Mouse (Mus musculus) mature B cell (primary cell): ENCODE measurements around the gene Gcn1l1.

Experiments
- in situ Hi-C: fragments of 300-500 bp; cut with MboI; formaldehyde crosslinking; loops from 2 replicates; pipeline ENCODE4 v1.14.3; 2019

The Gcn1l1 gene

DNA sequence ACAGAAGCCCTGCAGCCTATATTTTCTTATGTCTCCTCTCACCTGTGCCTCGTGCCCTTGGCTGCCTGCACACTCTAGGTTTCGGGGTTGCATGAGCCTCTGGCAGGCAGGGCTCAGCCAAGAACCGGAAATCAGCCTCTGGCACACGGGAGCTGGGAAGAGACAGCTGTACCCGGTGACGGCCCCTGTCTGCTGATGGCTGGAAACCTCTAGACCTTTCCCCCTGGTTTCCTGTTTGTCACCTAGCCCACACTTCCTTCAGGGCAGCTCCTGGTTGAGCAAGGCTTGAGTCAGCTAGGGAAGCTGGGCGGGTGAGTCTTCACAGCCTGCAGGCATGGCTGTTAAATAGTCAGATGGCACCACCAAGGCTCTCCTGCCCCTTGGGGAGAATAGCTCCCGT, 30.2 kb upstream of the Gcn1l1 start:
- in situ Hi-C loops, result no loop called here

DNA sequence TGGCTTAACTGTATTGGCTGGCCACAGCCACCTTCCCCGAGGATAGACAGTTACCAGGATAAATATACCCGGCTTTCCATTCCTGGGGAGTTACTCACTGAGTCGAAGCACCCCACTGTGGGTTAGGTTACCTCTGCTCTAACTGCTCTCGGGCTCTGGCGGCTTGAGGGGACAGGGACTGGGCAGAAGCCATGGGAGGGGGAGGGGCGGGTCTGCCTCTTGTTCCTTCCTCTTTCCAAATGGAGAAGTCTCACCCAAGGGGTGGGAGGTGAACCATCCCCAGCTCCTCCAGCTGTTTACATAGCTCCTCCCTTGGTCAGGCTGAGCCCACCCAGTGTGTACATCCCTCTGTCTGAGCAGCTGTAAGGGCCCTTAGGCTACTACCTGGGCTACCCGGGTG, 29.4 kb upstream of the Gcn1l1 start:
- in situ Hi-C loops, result no loop called here

- in situ Hi-C loops, result no loop called here
Observed at GRCm38 (mm10) chr5:115538017-115538692, 26.9 kb upstream of the Gcn1l1 start.

GRCm38 (mm10) chr5:115538693-115539043, 26.4 kb upstream of the Gcn1l1 start:
- in situ Hi-C loops, result no loop called here

- in situ Hi-C loops, result loop anchor here (5.0 kb wide), 1 partner anchor 41 kb away; no protein-coding TSS in a partner anchor
Observed at GRCm38 (mm10) chr5:115542635-115543384, 22.2 kb upstream of the Gcn1l1 start.

DNA sequence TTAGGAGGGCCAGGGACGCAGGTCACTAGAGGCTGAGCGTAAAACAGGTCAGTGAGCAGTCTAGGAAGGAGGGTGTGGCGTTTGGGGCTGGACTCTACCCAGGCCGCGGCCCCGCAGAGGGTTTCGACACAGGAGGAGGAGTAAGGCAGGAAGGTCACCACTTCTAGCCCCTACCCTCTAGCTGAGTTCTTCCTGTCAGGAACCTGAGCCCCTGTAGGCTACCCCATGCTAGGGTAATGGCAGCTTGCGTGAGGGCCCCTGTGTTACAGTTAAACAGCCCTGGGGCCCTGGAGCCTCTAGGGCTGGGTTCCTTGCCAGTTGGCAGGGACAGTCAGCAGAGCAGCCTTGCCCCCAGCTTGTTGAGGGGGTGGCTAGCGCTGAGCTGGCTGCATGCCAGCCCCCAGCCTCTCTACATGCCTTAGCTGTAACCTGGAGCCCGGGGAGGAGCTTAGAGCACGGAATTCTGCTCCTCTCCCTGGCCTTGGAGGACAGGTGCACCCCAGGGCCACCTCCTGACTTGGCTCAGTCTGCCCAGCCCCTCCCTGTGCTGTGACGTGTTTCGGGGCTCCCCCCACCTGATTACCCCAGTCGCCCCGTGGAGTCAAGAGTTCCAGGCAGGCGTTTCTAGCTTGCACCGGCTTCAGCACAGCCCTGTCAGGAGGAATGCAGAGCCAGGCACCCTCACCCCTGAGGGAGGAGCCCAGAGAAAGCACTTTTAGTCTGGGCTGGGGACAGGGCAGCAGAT, 21.4 kb upstream of the Gcn1l1 start:
- in situ Hi-C loops, result loop anchor here (5.0 kb wide), 1 partner anchor 41 kb away; no protein-coding TSS in a partner anchor

DNA sequence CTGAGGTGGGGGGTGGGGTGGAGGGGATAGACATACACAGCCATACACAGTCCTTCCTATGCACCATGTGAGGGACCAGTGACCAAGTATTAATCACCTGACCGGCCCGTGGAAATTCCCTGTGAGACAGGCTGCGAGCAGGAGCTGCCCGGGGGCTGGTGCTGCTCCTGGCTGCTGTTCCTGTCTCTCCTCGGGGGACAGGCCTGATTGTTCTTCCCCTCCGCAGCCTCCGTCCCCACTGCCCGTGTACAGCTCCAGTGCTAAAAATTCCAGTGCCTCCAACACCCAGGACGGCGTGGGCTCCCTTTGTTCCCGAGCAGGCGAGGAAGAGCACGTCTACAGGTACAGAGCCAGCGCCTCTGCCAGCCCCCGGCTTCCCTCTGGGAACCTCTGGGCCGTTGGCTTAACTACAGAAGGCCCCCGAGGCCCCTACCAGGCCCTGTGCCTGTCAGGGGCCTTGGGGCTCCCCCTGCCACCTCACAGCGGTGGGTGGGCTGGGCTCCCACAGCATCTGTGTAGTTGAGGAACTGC, 20.3 kb upstream of the Gcn1l1 start:
- in situ Hi-C loops, result loop anchor here (5.0 kb wide), 1 partner anchor 42 kb away; no protein-coding TSS in a partner anchor

GRCm38 (mm10) chr5:115545636-115546035, 19.4 kb upstream of the Gcn1l1 start:
- in situ Hi-C loops, result no loop called here

DNA sequence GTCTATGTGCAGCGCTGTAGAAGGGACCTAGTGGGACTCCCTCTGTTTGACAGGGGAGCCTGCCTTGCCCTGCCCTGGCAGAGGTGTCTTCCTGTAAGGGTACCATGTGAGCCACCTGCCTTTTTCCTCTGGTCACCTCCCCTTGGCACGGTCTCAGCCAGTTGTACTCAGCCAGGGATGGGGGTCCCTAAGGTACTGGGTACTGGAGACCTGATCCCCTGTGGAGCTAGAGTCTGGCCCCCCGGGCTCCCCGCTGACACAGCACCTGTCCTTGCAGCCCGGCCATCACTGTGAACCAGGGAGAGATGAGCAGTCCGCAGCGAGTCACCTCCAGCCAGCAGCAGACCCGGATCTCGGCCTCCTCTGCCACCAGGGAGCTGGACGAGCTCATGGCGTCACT, 18.5 kb upstream of the Gcn1l1 start:
- in situ Hi-C loops, result no loop called here

GRCm38 (mm10) chr5:115547014-115547413, 18.0 kb upstream of the Gcn1l1 start:
- in situ Hi-C loops, result no loop called here

DNA sequence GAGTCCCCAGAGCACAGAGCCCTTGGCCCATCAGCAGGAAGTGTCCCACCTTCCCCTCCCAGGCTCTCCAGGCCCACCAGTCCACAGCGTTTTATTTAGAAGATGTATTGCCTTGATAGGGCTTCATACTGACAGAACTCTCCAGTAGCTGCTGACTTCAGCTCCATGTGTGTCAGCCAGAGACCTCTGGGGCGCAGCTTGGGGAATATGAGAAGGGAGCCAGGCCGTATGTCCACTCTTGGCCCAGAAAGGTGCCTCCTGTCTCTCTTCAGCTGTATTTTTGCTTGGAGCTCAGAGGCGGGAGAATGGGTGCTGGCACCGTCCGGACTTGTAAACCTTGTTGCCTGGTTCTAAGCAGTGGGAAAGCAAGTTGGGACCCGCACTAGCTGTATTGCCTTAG, 17.6 kb upstream of the Gcn1l1 start:
- in situ Hi-C loops, result no loop called here

DNA sequence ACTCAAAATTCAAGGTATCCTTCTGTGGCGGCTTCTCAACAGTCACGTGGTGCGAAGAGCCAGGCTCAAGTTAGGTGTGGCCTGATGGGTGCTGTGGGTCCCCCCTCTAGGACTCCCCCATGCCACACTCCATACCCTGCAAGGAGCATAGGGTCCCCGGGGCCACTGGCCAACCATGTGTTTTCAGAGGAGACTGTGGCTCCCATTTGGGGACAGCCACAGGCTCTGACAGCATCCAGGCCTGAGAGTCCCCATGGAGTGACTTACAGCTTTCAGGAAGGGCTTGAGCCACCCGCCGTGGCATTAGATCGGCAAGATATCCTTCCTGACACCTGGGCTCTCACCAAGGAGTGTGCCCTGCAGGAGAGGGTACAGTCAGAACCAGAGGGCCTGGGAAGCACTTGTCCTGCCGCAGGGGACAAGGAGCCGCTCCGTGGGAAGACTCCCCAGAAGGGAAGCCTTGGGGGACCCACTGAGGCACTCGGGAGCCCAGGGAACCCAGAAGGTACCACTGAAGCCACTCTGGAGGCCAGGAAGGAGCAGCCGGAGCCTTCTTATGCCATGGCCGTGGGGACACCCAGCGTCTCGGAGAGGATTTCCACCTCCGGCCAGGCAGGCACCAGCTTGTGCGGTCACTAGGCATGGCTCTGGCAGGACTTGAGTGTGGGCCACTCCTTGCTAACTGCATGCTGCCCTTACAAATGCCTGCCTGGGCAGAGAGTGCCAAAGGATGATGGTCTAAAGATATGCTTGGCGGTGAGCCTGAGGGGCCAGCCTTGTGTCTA, 16.4 kb upstream of the Gcn1l1 start:
- in situ Hi-C loops, result no loop called here

- in situ Hi-C loops, result no loop called here
Observed at GRCm38 (mm10) chr5:115550482-115551005, 14.5 kb upstream of the Gcn1l1 start.

DNA sequence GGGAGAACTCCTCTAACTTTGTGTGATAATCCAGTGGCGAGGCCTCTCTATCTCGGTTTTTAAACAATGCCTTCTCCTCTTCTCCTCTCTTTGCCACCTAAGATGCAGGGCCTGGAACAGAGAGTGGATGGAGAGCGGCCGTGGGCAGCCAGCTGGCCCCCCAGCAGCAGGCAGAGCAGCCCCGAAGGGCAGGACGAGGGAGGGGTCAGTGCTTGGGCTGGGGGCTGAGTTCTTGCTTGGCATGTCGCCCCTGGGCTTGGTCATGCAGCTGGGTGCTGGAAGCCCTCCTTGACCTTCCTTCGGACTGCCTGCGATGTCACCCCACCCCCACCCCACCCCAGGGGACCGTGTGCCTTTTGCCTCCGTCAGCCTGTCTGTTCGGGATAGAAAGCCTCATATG, 13.7 kb upstream of the Gcn1l1 start:
- in situ Hi-C loops, result no loop called here

GRCm38 (mm10) chr5:115551799-115552198, 13.3 kb upstream of the Gcn1l1 start:
- in situ Hi-C loops, result no loop called here

GRCm38 (mm10) chr5:115553801-115554420, 11.1 kb upstream of the Gcn1l1 start:
- in situ Hi-C loops, result no loop called here

- in situ Hi-C loops, result no loop called here
Observed at GRCm38 (mm10) chr5:115554536-115555291, 10.3 kb upstream of the Gcn1l1 start.

GRCm38 (mm10) chr5:115556217-115556616, 8.8 kb upstream of the Gcn1l1 start:
- in situ Hi-C loops, result no loop called here

GRCm38 (mm10) chr5:115558182-115558794, 6.8 kb upstream of the Gcn1l1 start:
- in situ Hi-C loops, result no loop called here
